Mouse (Mus musculus): ENCODE results near the gene Gm38394. TPM values are rescaled to one million over a fixed set of nuclear protein-coding genes. Genes with fewer than 3 reads are reported as not detected.
"Not testable (repeated sequence)": the region's sequence is repeated elsewhere in the genome, so short reads cannot be mapped to it uniquely, and the experiment has no call there.

Gm38394 gene
- 3.5 and 3.8 TPM in 2 replicates for polyA plus RNA-seq (2015; fragmentation: Nextera tagmentation; extraction: Ambion mirVana)

GRCm38 (mm10) chr1:133661203-133661933 is at the start of gene Gm38394:
Gene Gm38394 (minus strand): TSS chr1:133661318.
- H3K27ac ChIP-seq, result peak within 1 kb of the TSS; percentile 96
- TF ChIP-seq CTCF (IDR thresholded peaks at IDR 0.05; ENCODE audit: low read depth), result no peak
- H3K27me3 ChIP-seq (ENCODE audit: insufficient read depth, low read length), result no peaks in the 10 kb centered on the region
- peak within 1 kb of the TSS; percentile 80 for H3K4me3 ChIP-seq (replicated peaks; ENCODE audit: low read depth, low read length)
- peak within 1 kb of the TSS; percentile 95 for H3K9ac ChIP-seq (ENCODE audit: low read depth, low read length)
- peak within 1 kb of the TSS; percentile 85 for H3K4me2 ChIP-seq (ENCODE audit: low read length)
- DNase-seq (ENCODE audit: low spot score) (peak; percentile 98), ATAC-seq (replicated peaks; ENCODE audit: low FRiP score, low read depth) (peak; percentile 98)
- 1% methylated on average over 25 of the region's 26 CpGs for WGBS
- peaks cover 15% of the 10 kb centered on the region; the same call in 1 of the 2 replicates for H3K36me3 ChIP-seq (ENCODE audit: insufficient read depth, low read length)
- peaks cover 32% of the 10 kb centered on the region; the same call in 1 of the 2 replicates for H3K4me1 ChIP-seq (replicated peaks; ENCODE audit: insufficient read depth, low read length)
- no peaks in the 10 kb centered on the region for H3K9me3 ChIP-seq (replicated peaks; ENCODE audit: low read length)

GRCm38 (mm10) chr1:133710895-133711294 is 49.8 kb upstream of the Gm38394 start:
- H3K36me3 ChIP-seq (ENCODE audit: insufficient read depth, low read length), result 0 out of 2 replicates have a peak, but pooled peaks cover 2% of the 10 kb centered on the region
- no peak for ATAC-seq (replicated peaks; ENCODE audit: low FRiP score, low read depth)
- DNase-seq (ENCODE audit: low spot score), result peak; percentile 49
- H3K4me2 ChIP-seq (ENCODE audit: low read length), result no peak overlapping the region
- no peaks in the 10 kb centered on the region for H3K9me3 ChIP-seq (replicated peaks; ENCODE audit: low read length)
- H3K4me3 ChIP-seq (replicated peaks; ENCODE audit: low read depth, low read length), result no peak overlapping the region
- WGBS, result 46% methylated on average over 6 of the region's 6 CpGs
- no peak overlapping the region for H3K27ac ChIP-seq
- no peak for TF ChIP-seq CTCF (IDR thresholded peaks at IDR 0.05; ENCODE audit: low read depth)
- peaks cover 9% of the 10 kb centered on the region; the same call in 1 of the 2 replicates for H3K4me1 ChIP-seq (replicated peaks; ENCODE audit: insufficient read depth, low read length)
- H3K27me3 ChIP-seq (ENCODE audit: insufficient read depth, low read length), result no peaks in the 10 kb centered on the region
- H3K9ac ChIP-seq (ENCODE audit: low read depth, low read length), result no peak overlapping the region

GRCm38 (mm10) chr1:133709292-133709691 is 48.2 kb upstream of the Gm38394 start:
- no peaks in the 10 kb centered on the region for H3K9me3 ChIP-seq (replicated peaks; ENCODE audit: low read length)
- H3K9ac ChIP-seq (ENCODE audit: low read depth, low read length), result no peak overlapping the region
- peaks cover 9% of the 10 kb centered on the region; the same call in 1 of the 2 replicates for H3K4me1 ChIP-seq (replicated peaks; ENCODE audit: insufficient read depth, low read length)
- 65% methylated on average over 3 of the region's 3 CpGs for WGBS
- no peak overlapping the region for H3K4me2 ChIP-seq (ENCODE audit: low read length)
- no peak for TF ChIP-seq CTCF (IDR thresholded peaks at IDR 0.05; ENCODE audit: low read depth)
- DNase-seq (ENCODE audit: low spot score) (no peak), ATAC-seq (replicated peaks; ENCODE audit: low FRiP score, low read depth) (no peak)
- H3K27me3 ChIP-seq (ENCODE audit: insufficient read depth, low read length), result no peaks in the 10 kb centered on the region
- 0 out of 2 replicates have a peak, but pooled peaks cover 4% of the 10 kb centered on the region for H3K36me3 ChIP-seq (ENCODE audit: insufficient read depth, low read length)
- no peak overlapping the region for H3K4me3 ChIP-seq (replicated peaks; ENCODE audit: low read depth, low read length)
- H3K27ac ChIP-seq, result no peak overlapping the region

- ATAC-seq (replicated peaks; ENCODE audit: low FRiP score, low read depth); H3K27ac ChIP-seq; H3K27me3 ChIP-seq (ENCODE audit: insufficient read depth, low read length); H3K9me3 ChIP-seq (replicated peaks; ENCODE audit: low read length); H3K4me2 ChIP-seq (ENCODE audit: low read length); H3K36me3 ChIP-seq (ENCODE audit: insufficient read depth, low read length); H3K9ac ChIP-seq (ENCODE audit: low read depth, low read length); H3K4me3 ChIP-seq (replicated peaks; ENCODE audit: low read depth, low read length); H3K4me1 ChIP-seq (replicated peaks; ENCODE audit: insufficient read depth, low read length): not testable (repeated sequence)
- peak; percentile 44 for DNase-seq (ENCODE audit: low spot score)
- TF ChIP-seq CTCF (IDR thresholded peaks at IDR 0.05; ENCODE audit: low read depth), result peak; percentile 71
- WGBS, result 36% methylated on average over 1 of the region's 2 CpGs
Observed at GRCm38 (mm10) chr1:133701824-133702223, 40.7 kb upstream of the Gm38394 start.

GRCm38 (mm10) chr1:133697935-133698620 is 37.0 kb upstream of the Gm38394 start:
- Histone ChIP-seq H3K36me3 (ENCODE audit: insufficient read depth, low read length) (no peaks in the 10 kb centered on the region), H3K9ac (ENCODE audit: low read depth, low read length) (no peak overlapping the region), H3K9me3 (replicated peaks; ENCODE audit: low read length) (no peaks in the 10 kb centered on the region), H3K4me1 (replicated peaks; ENCODE audit: insufficient read depth, low read length) (peaks cover 30% of the 10 kb centered on the region), H3K27me3 (ENCODE audit: insufficient read depth, low read length) (no peaks in the 10 kb centered on the region), H3K4me3 (replicated peaks; ENCODE audit: low read depth, low read length) (no peak overlapping the region), H3K4me2 (ENCODE audit: low read length) (no peak overlapping the region), H3K27ac (no peak overlapping the region)
- ATAC-seq (replicated peaks; ENCODE audit: low FRiP score, low read depth) (no peak), DNase-seq (ENCODE audit: low spot score) (no peak)
- WGBS, result 90% methylated on average over 12 of the region's 12 CpGs
- no peak for TF ChIP-seq CTCF (IDR thresholded peaks at IDR 0.05; ENCODE audit: low read depth)

- DNase-seq (ENCODE audit: low spot score) (peak; percentile 80), ATAC-seq (replicated peaks; ENCODE audit: low FRiP score, low read depth) (peak; percentile 53)
- WGBS, result 13% methylated on average over 7 of the region's 7 CpGs
- Histone ChIP-seq H3K9ac (ENCODE audit: low read depth, low read length) (no peak overlapping the region), H3K4me1 (replicated peaks; ENCODE audit: insufficient read depth, low read length) (peaks cover 30% of the 10 kb centered on the region), H3K27ac (peak overlapping the region; percentile 79), H3K4me3 (replicated peaks; ENCODE audit: low read depth, low read length) (no peak overlapping the region), H3K4me2 (ENCODE audit: low read length) (peak overlapping the region; percentile 12; the same call in 1 of the 2 replicates), H3K27me3 (ENCODE audit: insufficient read depth, low read length) (no peaks in the 10 kb centered on the region), H3K9me3 (replicated peaks; ENCODE audit: low read length) (no peaks in the 10 kb centered on the region), H3K36me3 (ENCODE audit: insufficient read depth, low read length) (no peaks in the 10 kb centered on the region)
- no peak for TF ChIP-seq CTCF (IDR thresholded peaks at IDR 0.05; ENCODE audit: low read depth)
Observed at GRCm38 (mm10) chr1:133695901-133696300, 34.8 kb upstream of the Gm38394 start.
